Mouse (Mus musculus) ovary, postnatal 14 days (tissue): ENCODE results near the gene Olfr538.
"Not testable (repeated sequence)": the region's sequence is repeated elsewhere in the genome, so short reads cannot be mapped to it uniquely, and the experiment has no call there.

ENCODE experiments used
- DNase-seq: peaks from one replicate; pipeline ENCODE4 v3.0.0; 2022; ENCODE audit warnings: low spot score

The Olfr538 gene

GRCm38 (mm10) chr7:140567586-140567985, at the start of gene Olfr538:
Gene Olfr538, plus strand, starts transcription at chr7:140567886.
- DNase-seq: no peak

- DNase-seq: no peak
Measured at GRCm38 (mm10) chr7:140539746-140540145, 27.9 kb upstream of the Olfr538 start.

- not testable (repeated sequence) for DNase-seq
Measured at GRCm38 (mm10) chr7:140600969-140601368, 33.3 kb downstream of the Olfr538 start, which contains the start of gene Olfr46. Gene Olfr46, plus strand, starts transcription at chr7:140601269.
